Comparison of ENCODE assay signal across 8 mouse cellular contexts in the genomic region with DNA sequence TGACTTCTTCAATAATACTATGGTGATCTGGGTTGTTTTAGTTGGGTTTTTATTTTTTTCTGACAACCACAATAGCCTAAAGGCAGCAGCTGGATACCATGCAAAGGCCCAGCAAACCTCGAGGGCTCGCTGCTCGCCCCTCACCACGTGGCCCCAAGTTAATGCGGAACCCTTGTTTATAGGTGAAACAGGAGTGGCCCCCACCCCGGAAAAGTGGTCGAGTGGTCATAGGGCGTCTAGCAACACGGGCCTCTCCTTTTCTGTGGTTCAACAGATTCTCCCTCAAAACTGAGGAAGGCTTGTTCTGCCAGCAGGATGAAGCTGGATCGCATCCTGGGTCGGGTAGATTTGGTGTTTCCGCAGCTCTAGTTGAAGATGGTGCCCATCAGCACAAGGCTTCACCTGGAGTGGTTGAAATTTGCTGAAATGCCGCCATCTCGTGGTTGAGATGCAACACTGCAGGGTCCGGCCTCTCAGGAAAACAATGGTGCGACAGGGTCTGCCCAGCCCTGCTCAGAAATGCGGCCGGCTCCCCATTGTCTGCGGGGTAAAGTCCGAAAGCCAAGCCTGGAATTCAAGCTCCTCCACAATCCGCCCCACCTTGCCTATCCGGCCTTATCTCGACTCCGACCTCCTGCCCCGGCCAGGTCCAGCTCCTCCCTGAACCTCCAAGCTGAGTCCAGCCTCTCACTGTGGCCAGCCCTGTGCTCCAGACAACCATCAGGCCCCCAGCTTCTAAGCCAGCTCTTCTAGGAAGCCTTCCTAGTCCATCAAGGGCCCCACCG. TPM values are rescaled to one million over a fixed set of nuclear protein-coding genes. Genes with fewer than 3 reads are reported as not detected.
DNase-seq lines count a peak whose midpoint lies in the region; ATAC-seq and TF ChIP-seq lines count a peak whose summit lies in the region.

No protein-coding gene starts in this region.

- H3K4me1 ChIP-seq in embryonic fibroblast, embryonic 13.5 days (ENCODE audit: control insufficient read depth, insufficient read depth, low read length): no peaks in the 10 kb centered on the region; the same call in 1 of the 2 replicates
- H3K4me1 ChIP-seq in heart, embryonic 12.5 days (replicated peaks): peaks cover 10% of the 10 kb centered on the region; the same call in 1 of the 2 replicates
- peaks cover 10% of the 10 kb centered on the region; the same call in 1 of the 2 replicates for H3K4me1 ChIP-seq in kidney, embryonic 16.5 days (ENCODE audit: insufficient read depth, low read length)

- DNase-seq in B cell, adult 2 months: peak; percentile 83
- peak; percentile 88 for DNase-seq in brain, adult 2 months (ENCODE audit: low read depth, low spot score)
- peak; percentile 71 for DNase-seq in liver
- peak; percentile 66 to 88 for DNase-seq in spleen, postnatal 4 days (ENCODE audit: low spot score in 2 of 2)

- 18% methylated on average over 26 of the region's 26 CpGs for WGBS in heart, embryonic 12.5 days
- WGBS in kidney, embryonic 16.5 days: 18% methylated on average over 26 of the region's 26 CpGs

- H3K36me3 ChIP-seq in heart, embryonic 12.5 days: no peaks in the 10 kb centered on the region
- H3K36me3 ChIP-seq in kidney, embryonic 16.5 days (ENCODE audit: insufficient read depth, low read length): no peaks in the 10 kb centered on the region
- H3K36me3 ChIP-seq in myocyte (ENCODE audit: control insufficient read depth, insufficient read depth): no peaks in the 10 kb centered on the region

- no peaks in the 10 kb centered on the region for H3K79me2 ChIP-seq in myocyte (ENCODE audit: control insufficient read depth, insufficient read depth)

- H3K27ac ChIP-seq in embryonic fibroblast, embryonic 13.5 days (ENCODE audit: insufficient read depth, low read length): no peak overlapping the region
- H3K27ac ChIP-seq in heart, embryonic 12.5 days (ENCODE audit: poor library complexity, severe bottlenecking): no peak overlapping the region
- no peak overlapping the region for H3K27ac ChIP-seq in kidney, embryonic 16.5 days (ENCODE audit: low read length)

- no peaks in the 10 kb centered on the region for H3K9me3 ChIP-seq in heart, embryonic 12.5 days (replicated peaks)
- no peaks in the 10 kb centered on the region for H3K9me3 ChIP-seq in kidney, embryonic 16.5 days (ENCODE audit: low read length)

- no peak for TF ChIP-seq POLR2A in embryonic fibroblast, embryonic 13.5 days (IDR thresholded peaks at IDR 0.05; ENCODE audit: low read depth, low read length)
- TF ChIP-seq POLR2A in myocyte (IDR thresholded peaks at IDR 0.05; ENCODE audit: insufficient read length, low read depth): no peak

- H3K27me3 ChIP-seq in heart, embryonic 12.5 days (replicated peaks): peaks cover 17% of the 10 kb centered on the region
- no peaks in the 10 kb centered on the region for H3K27me3 ChIP-seq in kidney, embryonic 16.5 days (ENCODE audit: insufficient read depth, low read length)
- no peaks in the 10 kb centered on the region for H3K27me3 ChIP-seq in myocyte (ENCODE audit: control insufficient read depth, insufficient read depth, insufficient read length)

- ATAC-seq in heart, embryonic 12.5 days (ENCODE audit: insufficient number of reproducible peaks, low FRiP score): peak; percentile 54
- ATAC-seq in kidney, embryonic 16.5 days (ENCODE audit: low FRiP score, low TSS enrichment): peak; percentile 78

- H3ac ChIP-seq in myocyte (ENCODE audit: control insufficient read depth, insufficient read length): no peak overlapping the region

- peak; percentile 85 for TF ChIP-seq CTCF in embryonic fibroblast, embryonic 13.5 days (IDR thresholded peaks at IDR 0.05; ENCODE audit: borderline replicate concordance, insufficient read depth, low read length)

- no peak overlapping the region for H3K4me3 ChIP-seq in embryonic fibroblast, embryonic 13.5 days (ENCODE audit: insufficient read depth, low read length)
- H3K4me3 ChIP-seq in heart, embryonic 12.5 days: no peak overlapping the region
- peak overlapping the region; percentile 36 for H3K4me3 ChIP-seq in kidney, embryonic 16.5 days (ENCODE audit: low read length)
- no peak overlapping the region for H3K4me3 ChIP-seq in myocyte

- H3K4me2 ChIP-seq in heart, embryonic 12.5 days: peak overlapping the region; percentile 65
- H3K4me2 ChIP-seq in kidney, embryonic 16.5 days (replicated peaks; ENCODE audit: low read depth, low read length): peak overlapping the region; percentile 58
- H3K4me2 ChIP-seq in myocyte (ENCODE audit: low read depth): peak overlapping the region; percentile 64

- 0 out of 2 replicates have a peak overlapping the region, but pooled peaks have one; percentile 50 for H3K9ac ChIP-seq in heart, embryonic 12.5 days
- H3K9ac ChIP-seq in kidney, embryonic 16.5 days (replicated peaks; ENCODE audit: low read length): peak overlapping the region; percentile 76

TF ChIP-seq in myocyte, 11 proteins besides CTCF, POLR2A, EP300 and RAD21:
- TF ChIP-seq SRF (IDR thresholded peaks at IDR 0.05; ENCODE audit: control insufficient read depth, insufficient read length, low read depth) (no peak), USF1 (IDR thresholded peaks at IDR 0.05; ENCODE audit: low read depth) (no peak), TCF3 (IDR thresholded peaks at IDR 0.05; ENCODE audit: insufficient read length, low read depth) (no peak), E2F4 (IDR thresholded peaks at IDR 0.05; ENCODE audit: insufficient read depth) (no peak), MYOD1 (IDR thresholded peaks at IDR 0.05; ENCODE audit: control insufficient read depth in 1 of 3, insufficient read length in 2 of 3, low read depth in 2 of 3) (no peak), MYOG (IDR thresholded peaks at IDR 0.05; ENCODE audit: control insufficient read depth in 1 of 3, insufficient read depth in 1 of 3, insufficient read length in 2 of 3, low read depth in 2 of 3) (no peak), CEBPB (IDR thresholded peaks at IDR 0.05; ENCODE audit: insufficient read depth, poor library complexity, severe bottlenecking) (no peak), MAX (IDR thresholded peaks at IDR 0.05; ENCODE audit: low read depth) (no peak), REST (IDR thresholded peaks at IDR 0.05; ENCODE audit: insufficient read depth, insufficient read length) (no peak), TCF12 (IDR thresholded peaks at IDR 0.05; ENCODE audit: insufficient read depth, poor library complexity, severe bottlenecking) (no peak), POLR2AphosphoS2 (IDR thresholded peaks at IDR 0.05; ENCODE audit: insufficient read length, low read depth) (no peak)

RNA-seq across cellular contexts. Expression of a gene that starts 5.6 kb away (rescaled TPM):
- polyA plus RNA-seq in embryonic fibroblast, embryonic 13.5 days (2011; ENCODE audit: insufficient read length, low read depth, missing spikeins): 14.3 and 14.6 TPM in 2 replicates
- 20.0 and 20.4 TPM in 2 replicates for polyA plus RNA-seq in heart, embryonic 12.5 days (2016; fragmentation: Nextera tagmentation; extraction: Ambion mirVana)
- 35.0 and 35.2 TPM in 2 replicates for polyA plus RNA-seq in kidney, embryonic 16.5 days (2015; fragmentation: Nextera tagmentation; extraction: Ambion mirVana)
- polyA plus RNA-seq in myocyte (2012; fragmentation: generic; extraction: Trizol): 13.4 TPM

RNA-seq across cellular contexts. Expression of a gene that starts 53.5 kb away (rescaled TPM):
- polyA plus RNA-seq in embryonic fibroblast, embryonic 13.5 days (2011; ENCODE audit: insufficient read length, low read depth, missing spikeins): not detected in 2 replicates
- polyA plus RNA-seq in heart, embryonic 12.5 days (2016; fragmentation: Nextera tagmentation; extraction: Ambion mirVana): 0.33 TPM in 1 of 2 replicates, not detected in the other
- 4.8 and 5.7 TPM in 2 replicates for polyA plus RNA-seq in kidney, embryonic 16.5 days (2015; fragmentation: Nextera tagmentation; extraction: Ambion mirVana)
- polyA plus RNA-seq in myocyte (2012; fragmentation: generic; extraction: Trizol): 0.04 TPM
